8 mouse cellular contexts compared by ENCODE assay signal in the genomic region with DNA sequence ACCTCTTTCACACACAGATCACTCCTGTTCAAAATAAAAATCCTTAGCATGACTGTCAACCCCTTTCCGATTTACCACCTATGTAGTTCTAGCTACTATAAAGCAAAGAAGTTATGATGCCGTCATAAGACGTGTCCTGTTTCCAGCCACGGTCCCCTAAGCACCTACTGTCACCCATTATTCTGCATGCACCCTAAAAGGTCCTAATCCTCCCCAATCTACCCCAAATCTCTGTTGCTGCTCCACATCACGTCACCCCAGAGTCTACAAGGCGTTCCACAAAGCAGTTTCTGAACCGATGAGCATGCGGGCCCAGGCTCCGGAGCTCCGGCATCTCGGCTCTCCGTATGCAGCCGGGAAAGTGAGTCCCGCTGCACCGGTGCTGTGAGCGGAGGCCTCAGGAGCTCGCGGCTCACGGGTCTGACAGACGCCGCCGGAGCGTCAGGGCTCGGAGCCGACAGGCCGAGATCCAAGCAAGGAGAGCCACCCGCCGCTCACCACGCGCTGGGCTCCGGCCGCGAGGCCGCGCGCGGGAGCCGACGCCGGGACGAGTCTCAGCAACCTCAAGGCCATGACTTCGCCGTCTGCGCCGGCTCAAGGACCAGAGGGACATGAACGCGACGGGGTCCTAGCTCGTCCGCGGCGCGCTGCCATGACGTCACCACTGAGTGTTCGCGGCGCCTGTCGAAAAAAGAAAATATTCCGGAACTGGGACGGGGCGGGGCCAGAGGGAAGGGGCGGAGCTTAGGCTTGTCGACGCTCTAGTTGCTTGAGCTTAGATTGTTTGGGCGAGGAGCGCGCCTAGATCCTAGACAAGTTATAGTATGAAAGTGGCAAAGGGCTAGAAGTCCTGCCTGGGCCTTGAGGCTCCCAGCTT. TPM values are rescaled to one million over a fixed set of nuclear protein-coding genes. Genes with fewer than 3 reads are reported as not detected.
A peak's percentile ranks its signal among the peaks of the same experiment; 100 is the strongest.
DNase-seq lines count a peak whose midpoint lies in the region; ATAC-seq lines count a peak whose summit lies in the region.

Ndufa10 (minus strand) TSS at position 696 of the 877 bp plus-strand sequence.

- H3K4me2 ChIP-seq in heart, embryonic 13.5 days: peak within 1 kb of the TSS; percentile 99
- H3K4me2 ChIP-seq in liver, embryonic 12.5 days: peak within 1 kb of the TSS; percentile 91
- peak within 1 kb of the TSS; percentile 95 for H3K4me2 ChIP-seq in stomach, embryonic 15.5 days

- peak; percentile 85 for ATAC-seq in heart, embryonic 13.5 days (ENCODE audit: extremely low read depth, insufficient number of reproducible peaks, low FRiP score, low TSS enrichment)
- peak; percentile 90 for ATAC-seq in liver, embryonic 12.5 days
- ATAC-seq in stomach, embryonic 15.5 days (ENCODE audit: insufficient read depth, low FRiP score, low read depth): peak; percentile 90

- WGBS in heart, embryonic 13.5 days: under 1% methylated on average over 67 of the region's 67 CpGs
- WGBS in liver, embryonic 12.5 days (ENCODE audit: insufficient replicate concordance): 1% methylated on average over 67 of the region's 67 CpGs
- under 1% methylated on average over 66 of the region's 67 CpGs for WGBS in stomach, embryonic 15.5 days

- peak within 1 kb of the TSS; percentile 98 for H3K9ac ChIP-seq in heart, embryonic 13.5 days
- H3K9ac ChIP-seq in liver, embryonic 12.5 days: peak within 1 kb of the TSS; percentile 91
- H3K9ac ChIP-seq in stomach, embryonic 15.5 days: peak within 1 kb of the TSS; percentile 95

- H3K4me3 ChIP-seq in brown adipose tissue, adult 24 weeks (ENCODE audit: insufficient read depth, low read depth, low read length): peak within 1 kb of the TSS; percentile 97
- H3K4me3 ChIP-seq in heart, embryonic 13.5 days: peak within 1 kb of the TSS; percentile 98
- H3K4me3 ChIP-seq in liver, embryonic 12.5 days: peak within 1 kb of the TSS; percentile 98
- H3K4me3 ChIP-seq in stomach, embryonic 15.5 days (replicated peaks): peak within 1 kb of the TSS; percentile 78

- peak; percentile 97 for DNase-seq in CD4-positive, CD25-positive, alpha-beta regulatory T cell, adult 2 months (ENCODE audit: low read depth, low spot score)
- DNase-seq in fat pad, adult 2 months (ENCODE audit: extremely low read depth, low read depth, low spot score): peak; percentile 36
- peak; percentile 97 for DNase-seq in kidney, postnatal 10 days
- peak; percentile 95 for DNase-seq in natural killer cell, adult 2 months (ENCODE audit: low spot score in 2 of 2)

- peak within 1 kb of the TSS; percentile 91 for H3K27ac ChIP-seq in brown adipose tissue, adult 24 weeks (replicated peaks; ENCODE audit: low read depth, low read length)
- peak within 1 kb of the TSS; percentile 75 for H3K27ac ChIP-seq in heart, embryonic 13.5 days (replicated peaks)
- peak within 1 kb of the TSS; percentile 73 for H3K27ac ChIP-seq in liver, embryonic 12.5 days
- peak within 1 kb of the TSS; percentile 55 for H3K27ac ChIP-seq in stomach, embryonic 15.5 days

- peaks cover 4% of the 10 kb centered on the region for H3K27me3 ChIP-seq in heart, embryonic 13.5 days (replicated peaks)
- H3K27me3 ChIP-seq in liver, embryonic 12.5 days (replicated peaks): no peaks in the 10 kb centered on the region
- no peaks in the 10 kb centered on the region for H3K27me3 ChIP-seq in stomach, embryonic 15.5 days (replicated peaks)

- H3K9me3 ChIP-seq in heart, embryonic 13.5 days: no peaks in the 10 kb centered on the region
- no peaks in the 10 kb centered on the region for H3K9me3 ChIP-seq in liver, embryonic 12.5 days (replicated peaks)
- H3K9me3 ChIP-seq in stomach, embryonic 15.5 days: no peaks in the 10 kb centered on the region

- H3K4me1 ChIP-seq in brown adipose tissue, adult 24 weeks (ENCODE audit: control insufficient read depth, insufficient read depth, insufficient read length, low read length): no peaks in the 10 kb centered on the region
- H3K4me1 ChIP-seq in heart, embryonic 13.5 days: peaks cover 15% of the 10 kb centered on the region
- peaks cover 27% of the 10 kb centered on the region for H3K4me1 ChIP-seq in liver, embryonic 12.5 days
- peaks cover 8% of the 10 kb centered on the region; the same call in 1 of the 2 replicates for H3K4me1 ChIP-seq in stomach, embryonic 15.5 days

- peaks cover 30% of the 10 kb centered on the region for H3K36me3 ChIP-seq in heart, embryonic 13.5 days
- H3K36me3 ChIP-seq in liver, embryonic 12.5 days: peaks cover 27% of the 10 kb centered on the region
- peaks cover 6% of the 10 kb centered on the region for H3K36me3 ChIP-seq in stomach, embryonic 15.5 days

RNA-seq across cellular contexts. Expression of gene Ndufa10, which starts in this region (rescaled TPM):
- polyA plus RNA-seq in brown adipose tissue, adult 24 weeks (2012; ENCODE audit: insufficient read depth, insufficient read length, missing spikeins): 1,771 and 1,863 TPM in 2 replicates
- 458 and 534 TPM in 2 replicates for polyA plus RNA-seq in heart, embryonic 13.5 days (2015; fragmentation: Nextera tagmentation; extraction: Ambion mirVana)
- polyA plus RNA-seq in liver, embryonic 12.5 days (2016; fragmentation: Nextera tagmentation; extraction: Ambion mirVana): 169 and 179 TPM in 2 replicates
- 253 and 295 TPM in 2 replicates for polyA plus RNA-seq in stomach, embryonic 15.5 days (2015; fragmentation: Nextera tagmentation; extraction: Ambion mirVana)

Comparison
In these comparisons a context has a peak if more than half of its experiments do, and no peak if none do; other contexts are left out.
1. Peak in every context shown above with its lines: DNase-seq, ATAC-seq, H3K4me3 ChIP-seq and H3K27ac ChIP-seq.
2. DNase-seq: peak in every context shown above with its lines; median percentile 97 in CD4-positive, CD25-positive, alpha-beta regulatory T cell, adult 2 months; 97 in kidney, postnatal 10 days; 95 in natural killer cell, adult 2 months; 36 in fat pad, adult 2 months.